Mouse (Mus musculus) spleen, adult 2 months (tissue): Measurements from ENCODE around the gene Nectin1.

ENCODE experiments used
- CTCF ChIP-seq: fragments of 200-500 bp; IDR thresholded peaks from 2 replicates; pipeline ENCODE4 v1.5.1; 2011; ENCODE audit warnings: mild to moderate bottlenecking, inconsistent platforms; ENCODE audit not compliant: insufficient read depth, insufficient read length, insufficient replicate concordance; ENCODE audit errors: extremely low read depth
- POLR2A ChIP-seq: fragments of 200-500 bp; IDR thresholded peaks from 2 replicates; pipeline ENCODE4 v1.6.1; 2011; ENCODE audit warnings: low read depth, low read length, inconsistent platforms

DNA sequence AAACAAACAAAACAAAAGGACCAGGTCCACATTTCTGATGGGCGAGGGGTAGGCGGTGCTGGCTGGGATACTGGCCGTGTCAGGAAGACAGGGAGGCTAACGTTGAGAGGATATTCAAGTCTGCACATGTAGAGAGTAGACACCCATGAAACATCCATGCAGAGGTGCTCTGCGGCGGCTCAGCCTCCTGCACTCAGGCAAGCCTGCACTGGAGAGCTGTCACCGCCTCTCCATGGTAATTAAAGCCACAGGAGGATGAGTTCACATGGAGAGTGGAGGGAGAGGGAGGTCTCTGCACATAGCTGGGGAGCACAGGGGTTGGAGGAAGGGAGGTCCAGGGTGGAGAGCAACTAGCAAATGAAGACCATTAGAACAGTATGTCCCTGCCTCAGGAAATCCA, 107.4 kb downstream of the Nectin1 start:
- TF ChIP-seq CTCF (no peak), POLR2A (no peak)
